Mouse (Mus musculus) CH12.LX (cell line): ENCODE results near the gene Kcnh3. TPM values are rescaled to one million over a fixed set of nuclear protein-coding genes. Genes with fewer than 3 reads are reported as not detected.

Experiments used
- DNase-seq: peaks from one replicate; pipeline ENCODE4 v3.0.0-alpha.2; 2013; ENCODE audit errors: extremely low read depth
- H3K27ac ChIP-seq: 2 replicates; pipeline ENCODE4 v1.5.1; 2012; ENCODE audit warnings: low read depth, mild to moderate bottlenecking, control low read depth, moderate library complexity; ENCODE audit not compliant: insufficient read depth
- H3K27me3 ChIP-seq: replicated peaks from 2 replicates; pipeline ENCODE3; 2012; ENCODE audit warnings: inconsistent platforms
- H3K36me3 ChIP-seq, 2 experiments: replicated peaks in 1 of 2; 2 replicates each; pipeline versions ENCODE3 to v1.6.1; 2012; ENCODE audit warnings: inconsistent platforms in 1 of 2, low read length in 1 of 2, mild to moderate bottlenecking in 1 of 2, mixed read lengths in 1 of 2, moderate library complexity in 1 of 2; ENCODE audit not compliant: control insufficient read depth in 1 of 2, insufficient read depth in 1 of 2
- H3K4me1 ChIP-seq, 2 experiments: 2 replicates each; pipeline ENCODE4 v1.6.1; 2012; ENCODE audit warnings: inconsistent platforms in 1 of 2, moderate library complexity in 1 of 2; ENCODE audit not compliant: insufficient read depth in 2 of 2, control insufficient read depth in 1 of 2
- H3K4me2 ChIP-seq: 2 replicates; pipeline ENCODE4 v1.6.1; 2012; ENCODE audit warnings: low read depth, mild to moderate bottlenecking, control low read depth; ENCODE audit not compliant: poor library complexity, insufficient read depth, severe bottlenecking
- H3K4me3 ChIP-seq, 3 experiments: fragments of 150-350 bp in 1 of 3; sonication (generic) in 1 of 3; replicated peaks in 1 of 3; 2 replicates each; pipeline versions ENCODE3 to v1.5.1; 2011 to 2012; ENCODE audit warnings: low read depth in 2 of 3, low read length in 2 of 3, mild to moderate bottlenecking in 2 of 3, moderate library complexity in 2 of 3, control low read depth in 1 of 3, improper control_type of control experiment in 1 of 3, inconsistent platforms in 1 of 3, mixed read lengths in 1 of 3; ENCODE audit not compliant: poor library complexity in 1 of 3
- H3K79me2 ChIP-seq: replicated peaks from 2 replicates; pipeline ENCODE4 v1.6.1; 2012; ENCODE audit warnings: mild to moderate bottlenecking, moderate library complexity; ENCODE audit not compliant: control insufficient read depth, poor library complexity, insufficient read depth, severe bottlenecking; ENCODE audit errors: extremely low read depth
- H3K9ac ChIP-seq: 2 replicates; pipeline ENCODE4 v1.6.1; 2012; ENCODE audit warnings: low read depth, mild to moderate bottlenecking, control low read depth, moderate library complexity; ENCODE audit not compliant: insufficient read depth
- H3K9me3 ChIP-seq: replicated peaks from 2 replicates; pipeline ENCODE3; 2012; ENCODE audit warnings: low read length, inconsistent platforms, mixed read lengths
- BHLHE40 ChIP-seq: IDR thresholded peaks from 2 replicates; pipeline ENCODE4 v1.6.1; 2011; ENCODE audit warnings: mild to moderate bottlenecking, low read depth, low read length, improper control_type of control experiment
- CHD1 ChIP-seq: IDR thresholded peaks from 2 replicates; pipeline ENCODE4 v1.6.1; 2012; ENCODE audit warnings: low read depth, low read length, improper control_type of control experiment, inconsistent platforms
- CHD2 ChIP-seq: IDR thresholded peaks from 2 replicates; pipeline ENCODE4 v1.6.1; 2011; ENCODE audit warnings: low read length, improper control_type of control experiment
- CTCF ChIP-seq, 2 experiments: IDR thresholded peaks in 1 of 2; conservative IDR thresholded peaks in 1 of 2; 2 replicates each; pipeline ENCODE4 v1.5.1; 2011 to 2012; ENCODE audit warnings: low read depth in 2 of 2, low read length in 2 of 2, improper control_type of control experiment in 1 of 2, inconsistent platforms in 1 of 2, mild to moderate bottlenecking in 1 of 2, moderate library complexity in 1 of 2
- E2F4 ChIP-seq: IDR thresholded peaks from 2 replicates; pipeline ENCODE4 v1.6.1; 2011; ENCODE audit warnings: low read depth, low read length, improper control_type of control experiment; ENCODE audit not compliant: insufficient replicate concordance
- ELF1 ChIP-seq: IDR thresholded peaks from 2 replicates; pipeline ENCODE4 v1.6.1; 2014; ENCODE audit warnings: low read depth, mild to moderate bottlenecking, inconsistent platforms, low read length, improper control_type of control experiment
- EP300 ChIP-seq: IDR thresholded peaks from 2 replicates; pipeline ENCODE4 v1.6.1; 2011; ENCODE audit warnings: low read length, improper control_type of control experiment
- ETS1 ChIP-seq: conservative IDR thresholded peaks from 2 replicates; pipeline ENCODE4 v1.6.1; 2012; ENCODE audit warnings: low read depth, mild to moderate bottlenecking, inconsistent platforms, low read length, improper control_type of control experiment, moderate library complexity
- GABPA ChIP-seq: IDR thresholded peaks from 2 replicates; pipeline ENCODE4 v1.6.1; 2012; ENCODE audit warnings: low read depth, low read length, improper control_type of control experiment, inconsistent platforms; ENCODE audit not compliant: insufficient replicate concordance
- HCFC1 ChIP-seq: IDR thresholded peaks from 2 replicates; pipeline ENCODE4 v1.6.1; 2012; ENCODE audit warnings: low read depth, mild to moderate bottlenecking, inconsistent platforms, low read length, improper control_type of control experiment
- IRF4 ChIP-seq: IDR thresholded peaks from 2 replicates; pipeline ENCODE4 v1.6.1; 2014; ENCODE audit warnings: low read depth, mild to moderate bottlenecking, inconsistent platforms, low read length, improper control_type of control experiment
- JUN ChIP-seq: IDR thresholded peaks from 2 replicates; pipeline ENCODE4 v1.6.1; 2011; ENCODE audit warnings: low read depth, mild to moderate bottlenecking, low read length, improper control_type of control experiment, moderate library complexity; ENCODE audit not compliant: insufficient read depth
- JUND ChIP-seq: conservative IDR thresholded peaks from 2 replicates; pipeline ENCODE4 v1.6.1; 2011; ENCODE audit warnings: low read depth, low read length, improper control_type of control experiment
- KAT2A ChIP-seq: IDR thresholded peaks from 2 replicates; pipeline ENCODE4 v1.6.1; 2012; ENCODE audit warnings: low read length, improper control_type of control experiment, inconsistent platforms; ENCODE audit not compliant: insufficient replicate concordance
- MAFK ChIP-seq: IDR thresholded peaks from 2 replicates; pipeline ENCODE4 v1.6.1; 2011; ENCODE audit warnings: low read length, improper control_type of control experiment; ENCODE audit not compliant: insufficient replicate concordance
- MAX ChIP-seq: IDR thresholded peaks from 2 replicates; pipeline ENCODE4 v1.6.1; 2011; ENCODE audit warnings: low read length, improper control_type of control experiment
- MAZ ChIP-seq: IDR thresholded peaks from 2 replicates; pipeline ENCODE4 v1.6.1; 2012; ENCODE audit warnings: low read depth, mild to moderate bottlenecking, inconsistent platforms, low read length, improper control_type of control experiment, moderate library complexity
- MEF2A ChIP-seq: IDR thresholded peaks from 2 replicates; pipeline ENCODE4 v1.6.1; 2014; ENCODE audit warnings: low read depth, mild to moderate bottlenecking, inconsistent platforms, low read length, improper control_type of control experiment, borderline replicate concordance
- MXI1 ChIP-seq: IDR thresholded peaks from 2 replicates; pipeline ENCODE4 v1.6.1; 2011; ENCODE audit warnings: mild to moderate bottlenecking, low read depth, low read length, improper control_type of control experiment
- MYC ChIP-seq: IDR thresholded peaks from 2 replicates; pipeline ENCODE4 v1.6.1; 2011; ENCODE audit warnings: low read depth, mild to moderate bottlenecking, improper control_type of control experiment, low read length
- NELFE ChIP-seq: IDR thresholded peaks from 2 replicates; pipeline ENCODE4 v1.6.1; 2011; ENCODE audit warnings: low read depth, low read length, improper control_type of control experiment
- NRF1 ChIP-seq: IDR thresholded peaks from 2 replicates; pipeline ENCODE4 v1.6.1; 2014; ENCODE audit warnings: low read depth, mild to moderate bottlenecking, inconsistent platforms, low read length, improper control_type of control experiment, moderate library complexity
- PAX5 ChIP-seq: IDR thresholded peaks from 2 replicates; pipeline ENCODE4 v1.6.1; 2012; ENCODE audit warnings: low read length, inconsistent platforms, mixed read lengths
- POLR2A ChIP-seq: IDR thresholded peaks from 2 replicates; pipeline ENCODE4 v1.6.1; 2011; ENCODE audit warnings: low read depth, mild to moderate bottlenecking, improper control_type of control experiment, low read length
- POLR2AphosphoS2 ChIP-seq: IDR thresholded peaks from 2 replicates; pipeline ENCODE4 v1.6.1; 2011; ENCODE audit warnings: low read depth, low read length, improper control_type of control experiment
- RAD21 ChIP-seq: IDR thresholded peaks from 2 replicates; pipeline ENCODE4 v1.6.1; 2011; ENCODE audit warnings: low read depth, mild to moderate bottlenecking, low read length, improper control_type of control experiment, moderate library complexity
- RCOR1 ChIP-seq: conservative IDR thresholded peaks from 2 replicates; pipeline ENCODE4 v1.6.1; 2012; ENCODE audit warnings: low read depth, mild to moderate bottlenecking, inconsistent platforms, low read length, improper control_type of control experiment
- SIN3A ChIP-seq: IDR thresholded peaks from 2 replicates; pipeline ENCODE4 v1.6.1; 2012; ENCODE audit warnings: low read length, improper control_type of control experiment, inconsistent platforms
- SMC3 ChIP-seq: IDR thresholded peaks from 2 replicates; pipeline ENCODE4 v1.6.1; 2011; ENCODE audit warnings: low read depth, low read length, improper control_type of control experiment
- TBP ChIP-seq: conservative IDR thresholded peaks from 2 replicates; pipeline ENCODE4 v1.6.1; 2011; ENCODE audit warnings: low read depth, low read length, improper control_type of control experiment
- TCF12 ChIP-seq: IDR thresholded peaks from 2 replicates; pipeline ENCODE4 v1.6.1; 2014; ENCODE audit warnings: low read depth, mild to moderate bottlenecking, inconsistent platforms, low read length, improper control_type of control experiment
- UBTF ChIP-seq: IDR thresholded peaks from 2 replicates; pipeline ENCODE4 v1.6.1; 2012; ENCODE audit warnings: low read depth, mild to moderate bottlenecking, inconsistent platforms, low read length, improper control_type of control experiment, moderate library complexity
- USF1 ChIP-seq: IDR thresholded peaks from 2 replicates; pipeline ENCODE4 v1.6.1; 2014; ENCODE audit warnings: low read depth, mild to moderate bottlenecking, inconsistent platforms, low read length, improper control_type of control experiment
- USF2 ChIP-seq: conservative IDR thresholded peaks from 2 replicates; pipeline ENCODE4 v1.6.1; 2011; ENCODE audit warnings: low read depth, low read length, improper control_type of control experiment
- ZC3H11A ChIP-seq: IDR thresholded peaks from 2 replicates; pipeline ENCODE4 v1.6.1; 2012; ENCODE audit warnings: low read depth, mild to moderate bottlenecking, inconsistent platforms, low read length, improper control_type of control experiment
- ZKSCAN1 ChIP-seq: IDR thresholded peaks from 2 replicates; pipeline ENCODE4 v1.6.1; 2012; ENCODE audit warnings: low read depth, inconsistent platforms, low read length, improper control_type of control experiment, borderline replicate concordance
- ZMIZ1 ChIP-seq: IDR thresholded peaks from 2 replicates; pipeline ENCODE4 v1.6.1; 2012; ENCODE audit warnings: low read depth, mild to moderate bottlenecking, inconsistent platforms, low read length, improper control_type of control experiment
- ZNF384 ChIP-seq: IDR thresholded peaks from 2 replicates; pipeline ENCODE4 v1.6.1; 2012; ENCODE audit warnings: low read depth, low read length, improper control_type of control experiment, inconsistent platforms
- dilution Hi-C: fragments of 300-500 bp; cut with MboI; formaldehyde crosslinking; loops from 2 replicates; pipeline ENCODE4 v1.14.3; 2020; ENCODE audit warnings: low sequenced_read_pairs; ENCODE audit not compliant: extremely low pct_unique_long_range_greater_than_20kb, extremely low pct_ligation_motif_present
- in situ Hi-C: fragments of 300-500 bp; cut with MboI; formaldehyde crosslinking; loops from 3 replicates; pipeline ENCODE4 v1.14.3; 2019; ENCODE audit warnings: low sequenced_read_pairs, low pct_ligation_motif_present, low pct_unique_long_range_greater_than_20kb, mixed read lengths
- polyA plus RNA-seq: library from polyadenylated mRNA; unstranded; fragments of >175 nt; gene quantifications from 2 replicates; pipeline ENCODE4 v1.2.1, GENCODE M21; 2012; ENCODE audit warnings: low read depth; ENCODE audit not compliant: insufficient read length
- total RNA-seq, 2 experiments: library from RNA; depleted of rRNA; stranded (reverse); fragments of 300-350 nt in 1 of 2; fragments of >200 nt in 1 of 2; gene quantifications; 2 replicates each; pipeline ENCODE4 v1.2.3; 2012 to 2014

The Kcnh3 gene
- total and polyA plus RNA-seq, 3 experiments, result not detected

DNA sequence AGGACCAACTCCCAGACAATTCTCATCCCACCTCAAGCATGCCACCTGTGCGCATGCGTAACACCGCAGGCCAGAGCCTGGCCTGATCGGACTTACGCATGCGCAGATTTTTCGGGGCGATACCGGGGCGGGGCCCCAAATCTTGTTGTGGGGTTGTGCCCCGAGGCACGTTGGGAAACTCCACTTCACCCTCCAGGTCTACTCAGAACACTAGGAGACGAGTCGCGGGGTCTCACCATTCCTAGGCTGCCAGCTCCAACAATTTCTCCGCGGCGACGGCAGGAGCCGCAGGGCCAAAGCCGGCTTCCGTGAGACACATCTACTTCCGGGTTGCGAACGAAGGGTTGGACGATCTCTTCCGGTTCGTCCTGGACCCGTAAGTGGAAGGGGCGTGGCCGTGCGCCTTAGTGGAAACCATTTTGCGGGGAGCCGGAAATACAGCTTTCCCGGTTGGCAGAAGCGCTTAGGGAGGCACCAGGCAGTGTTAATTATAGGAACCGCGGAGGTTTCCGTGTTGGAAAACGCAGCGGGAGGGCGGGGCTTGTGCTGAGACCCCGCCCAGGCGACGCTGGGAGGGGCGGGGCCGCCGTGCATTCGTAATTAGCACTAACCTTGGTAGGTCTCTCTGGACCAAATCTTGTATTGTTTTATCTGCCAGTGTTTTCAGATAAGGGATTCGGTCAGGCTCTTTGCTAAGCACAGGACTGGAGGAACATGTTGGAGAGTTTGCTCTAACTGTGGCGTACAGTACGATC is 27.1 kb downstream of the Kcnh3 start, which contains the start of gene Mcrs1:
Gene Mcrs1, minus strand, starts transcription at position 336 of the 755 bp plus-strand sequence.
- dilution Hi-C loops, result no loop called here
- peak within 1 kb of the TSS; percentile 67 to 100 (median 85) for H3K4me3 ChIP-seq
- peak within 1 kb of the TSS; percentile 87 for H3K9ac ChIP-seq
- DNase-seq, result peak; percentile 100
- TF ChIP-seq HCFC1 (peak; percentile 97), ETS1 (peak; percentile 81), NELFE (peak; percentile 83), TBP (0 out of 2 replicates have a peak, but pooled peaks have one; percentile 66), MYC (0 out of 2 replicates have a peak, but pooled peaks have one; percentile 50), MAFK (no peak), CHD1 (no peak), E2F4 (0 out of 2 replicates have a peak, but pooled peaks have one; percentile 50), IRF4 (peak; percentile 85), SMC3 (no peak), ZKSCAN1 (no peak), BHLHE40 (peak; percentile 22; the same call in 1 of the 2 replicates), ZC3H11A (no peak), EP300 (no peak; the same call in 1 of the 2 replicates), UBTF (no peak), GABPA (peak; percentile 26; the same call in 1 of the 2 replicates), MAZ (peak; percentile 75), JUN (no peak), USF2 (no peak), POLR2A (peak; percentile 75), MXI1 (peak; percentile 85), TCF12 (peak; percentile 76; the same call in 1 of the 2 replicates), MEF2A (peak; percentile 97), ZMIZ1 (peak; percentile 74), USF1 (no peak), ZNF384 (no peak), PAX5 (no peak), NRF1 (peak; percentile 82), SIN3A (peak; percentile 96), RAD21 (no peak), RCOR1 (peak; percentile 69), KAT2A (peak; percentile 96), POLR2AphosphoS2 (peak; percentile 66; the same call in 1 of the 2 replicates), MAX (peak; percentile 67; the same call in 1 of the 2 replicates), CHD2 (peak; percentile 93), ELF1 (peak; percentile 99), JUND (no peak), CTCF (conservative IDR thresholded peaks at IDR 0.05 in 1 of 2, IDR thresholded peaks at IDR 0.05 in 1 of 2; ENCODE audit: low read depth in 2 of 2, low read length in 2 of 2) (no peak)
- no peaks in the 10 kb centered on the region for H3K27me3 ChIP-seq
- peaks cover 8 to 39% of the 10 kb centered on the region in 2 experiments for H3K4me1 ChIP-seq
- peaks cover 2% of the 10 kb centered on the region; the same call in 1 of the 2 replicates for H3K79me2 ChIP-seq
- peak within 1 kb of the TSS; percentile 51 for H3K27ac ChIP-seq
- peaks cover 25 to 38% of the 10 kb centered on the region in 2 experiments for H3K36me3 ChIP-seq
- no peaks in the 10 kb centered on the region for H3K9me3 ChIP-seq
- in situ Hi-C loops, result no loop called here
- H3K4me2 ChIP-seq, result peak within 1 kb of the TSS; percentile 90
